Mouse (Mus musculus) embryonic facial prominence, embryonic 12.5 days (tissue): ENCODE data around the gene Dnajb11. TPM values are rescaled to one million over a fixed set of nuclear protein-coding genes. Genes with fewer than 3 reads are reported as not detected.

Experiments used
- ATAC-seq: fragments of 200-750 bp; cut with Nextera tagmentation; 2 replicates; pipeline ENCODE4 v1.8.0; 2017; ENCODE audit not compliant: insufficient number of reproducible peaks, insufficient read depth, low FRiP score, low TSS enrichment
- H3K27ac ChIP-seq: fragments of 300-500 bp; sonication (generic); 2 replicates; pipeline ENCODE4 v1.5.1; 2016; ENCODE audit warnings: mild to moderate bottlenecking
- H3K27me3 ChIP-seq: fragments of 300-500 bp; sonication (generic); 2 replicates; pipeline ENCODE4 v1.6.1; 2016; ENCODE audit warnings: mild to moderate bottlenecking, moderate library complexity
- H3K36me3 ChIP-seq: fragments of 300-500 bp; sonication (generic); 2 replicates; pipeline ENCODE4 v1.6.1; 2016; ENCODE audit warnings: mild to moderate bottlenecking
- H3K4me1 ChIP-seq: fragments of 300-500 bp; sonication (generic); 2 replicates; pipeline ENCODE4 v1.6.1; 2016
- H3K4me2 ChIP-seq: fragments of 300-500 bp; sonication (generic); replicated peaks from 2 replicates; pipeline ENCODE4 v1.6.1; 2016; ENCODE audit warnings: mild to moderate bottlenecking, moderate library complexity
- H3K4me3 ChIP-seq: fragments of 300-500 bp; sonication (generic); 2 replicates; pipeline ENCODE4 v1.5.1; 2016; ENCODE audit warnings: mild to moderate bottlenecking
- H3K9ac ChIP-seq: fragments of 300-500 bp; sonication (generic); 2 replicates; pipeline ENCODE4 v1.6.1; 2016; ENCODE audit warnings: mild to moderate bottlenecking, moderate library complexity
- H3K9me3 ChIP-seq: fragments of 300-500 bp; sonication (generic); 2 replicates; pipeline ENCODE4 v1.6.1; 2016; ENCODE audit warnings: mild to moderate bottlenecking, moderate library complexity
- WGBS: fragments of 180-500 bp; shearing (Covaris S2); methylation state at CpG from one replicate; pipeline ENCODE4 v1.1.7; 2016; 5-methylcytosine and 5-hydroxymethylcytosine counted together
- polyA plus RNA-seq: library from polyadenylated mRNA; unstranded; fragments of >200 nt; fragmentation: Nextera tagmentation; extraction: Ambion mirVana; gene quantifications from 2 replicates; pipeline ENCODE4 v1.2.1, GENCODE M21; 2016

The Dnajb11 gene
- polyA plus RNA-seq, 1 experiment from 2014 or later, result 102 TPM

- no peak for ATAC-seq
- H3K9ac ChIP-seq, result no peak overlapping the region
- no peaks in the 10 kb centered on the region for H3K9me3 ChIP-seq
- no peaks in the 10 kb centered on the region for H3K36me3 ChIP-seq
- H3K4me1 ChIP-seq, result peaks cover 10% of the 10 kb centered on the region
- 0 out of 2 replicates have a peak, but pooled peaks cover 6% of the 10 kb centered on the region for H3K27me3 ChIP-seq
- no peak overlapping the region for H3K4me2 ChIP-seq
- WGBS, result 50% methylated on average over 4 of the region's 4 CpGs
- no peak overlapping the region for H3K27ac ChIP-seq
- no peak overlapping the region for H3K4me3 ChIP-seq
Measured at GRCm38 (mm10) chr16:22885356-22885755, 27.7 kb downstream of the Dnajb11 start.

GRCm38 (mm10) chr16:22886726-22887125 is 29.1 kb downstream of the Dnajb11 start:
- no peak overlapping the region for H3K4me3 ChIP-seq
- no peak overlapping the region for H3K9ac ChIP-seq
- 0 out of 2 replicates have a peak, but pooled peaks cover 6% of the 10 kb centered on the region for H3K27me3 ChIP-seq
- no peak overlapping the region for H3K4me2 ChIP-seq
- no peaks in the 10 kb centered on the region for H3K9me3 ChIP-seq
- H3K27ac ChIP-seq, result no peak overlapping the region
- no peaks in the 10 kb centered on the region for H3K4me1 ChIP-seq
- H3K36me3 ChIP-seq, result no peaks in the 10 kb centered on the region
- 85% methylated on average over 3 of the region's 3 CpGs for WGBS
- ATAC-seq, result no peak

- Histone ChIP-seq H3K9me3 (no peaks in the 10 kb centered on the region), H3K27me3 (0 out of 2 replicates have a peak, but pooled peaks cover 2% of the 10 kb centered on the region), H3K4me3 (no peak overlapping the region), H3K4me2 (no peak overlapping the region), H3K4me1 (no peaks in the 10 kb centered on the region), H3K36me3 (no peaks in the 10 kb centered on the region), H3K27ac (no peak overlapping the region), H3K9ac (no peak overlapping the region)
- WGBS, result 84% methylated on average over 4 of the region's 4 CpGs
- ATAC-seq, result no peak
Measured at GRCm38 (mm10) chr16:22888835-22889234, 31.2 kb downstream of the Dnajb11 start.

GRCm38 (mm10) chr16:22889716-22890115 is 32.1 kb downstream of the Dnajb11 start:
- 89% methylated on average over 8 of the region's 8 CpGs for WGBS
- H3K9me3 ChIP-seq, result no peaks in the 10 kb centered on the region
- no peak overlapping the region for H3K9ac ChIP-seq
- no peak for ATAC-seq
- no peak overlapping the region for H3K4me3 ChIP-seq
- H3K4me2 ChIP-seq, result no peak overlapping the region
- no peaks in the 10 kb centered on the region for H3K27me3 ChIP-seq
- H3K4me1 ChIP-seq, result no peaks in the 10 kb centered on the region
- H3K36me3 ChIP-seq, result no peaks in the 10 kb centered on the region
- H3K27ac ChIP-seq, result no peak overlapping the region

GRCm38 (mm10) chr16:22890683-22891510 is 33.3 kb downstream of the Dnajb11 start, which contains the start of gene Ahsg:
Ahsg (plus strand) TSS chr16:22891277.
- Histone ChIP-seq H3K36me3 (no peaks in the 10 kb centered on the region), H3K27me3 (no peaks in the 10 kb centered on the region), H3K27ac (no peak within 1 kb of the TSS), H3K4me1 (no peaks in the 10 kb centered on the region), H3K4me2 (no peak within 1 kb of the TSS), H3K9me3 (no peaks in the 10 kb centered on the region), H3K4me3 (no peak within 1 kb of the TSS), H3K9ac (no peak within 1 kb of the TSS)
- 82% methylated on average over 11 of the region's 11 CpGs for WGBS
- ATAC-seq, result no peak

- WGBS, result 87% methylated on average over 8 of the region's 8 CpGs
- no peaks in the 10 kb centered on the region for H3K27me3 ChIP-seq
- H3K4me2 ChIP-seq, result no peak overlapping the region
- no peak for ATAC-seq
- no peak overlapping the region for H3K4me3 ChIP-seq
- no peak overlapping the region for H3K9ac ChIP-seq
- no peaks in the 10 kb centered on the region for H3K4me1 ChIP-seq
- no peak overlapping the region for H3K27ac ChIP-seq
- H3K36me3 ChIP-seq, result no peaks in the 10 kb centered on the region
- no peaks in the 10 kb centered on the region for H3K9me3 ChIP-seq
Measured at GRCm38 (mm10) chr16:22891733-22892154, 34.1 kb downstream of the Dnajb11 start.

- no peak for ATAC-seq
- Histone ChIP-seq H3K4me2 (no peak overlapping the region), H3K9me3 (no peaks in the 10 kb centered on the region), H3K27ac (no peak overlapping the region), H3K27me3 (no peaks in the 10 kb centered on the region), H3K4me3 (no peak overlapping the region), H3K36me3 (no peaks in the 10 kb centered on the region), H3K9ac (no peak overlapping the region), H3K4me1 (no peaks in the 10 kb centered on the region)
- WGBS, result 86% methylated on average over 7 of the region's 8 CpGs
Measured at GRCm38 (mm10) chr16:22894095-22894494, 36.5 kb downstream of the Dnajb11 start.

- Histone ChIP-seq H3K4me3 (no peak overlapping the region), H3K27me3 (no peaks in the 10 kb centered on the region)
- ATAC-seq, result no peak
Measured at GRCm38 (mm10) chr16:22896618-22897017, 39.0 kb downstream of the Dnajb11 start.

GRCm38 (mm10) chr16:22899346-22899745 is 41.7 kb downstream of the Dnajb11 start:
- H3K4me2 ChIP-seq, result no peak overlapping the region
- H3K27ac ChIP-seq, result no peak overlapping the region
- H3K4me3 ChIP-seq, result no peak overlapping the region
- H3K9ac ChIP-seq, result no peak overlapping the region
- no peak for ATAC-seq
- 61% methylated on average over 5 of the region's 5 CpGs for WGBS
- H3K4me1 ChIP-seq, result no peaks in the 10 kb centered on the region
- no peaks in the 10 kb centered on the region for H3K27me3 ChIP-seq
- no peaks in the 10 kb centered on the region for H3K36me3 ChIP-seq
- no peaks in the 10 kb centered on the region for H3K9me3 ChIP-seq

More at GRCm38 (mm10) chr16:22896618-22897017, 39.0 kb downstream of the Dnajb11 start:
- Histone ChIP-seq H3K9ac (no peak overlapping the region), H3K9me3 (no peaks in the 10 kb centered on the region), H3K27ac (no peak overlapping the region), H3K4me1 (no peaks in the 10 kb centered on the region), H3K4me2 (no peak overlapping the region), H3K36me3 (no peaks in the 10 kb centered on the region)
- 57% methylated on average over 2 of the region's 2 CpGs for WGBS

GRCm38 (mm10) chr16:22899866-22900570 is 42.4 kb downstream of the Dnajb11 start:
- 78% methylated on average over 10 of the region's 10 CpGs for WGBS
- Histone ChIP-seq H3K27me3 (no peaks in the 10 kb centered on the region), H3K4me2 (no peak overlapping the region), H3K4me3 (no peak overlapping the region), H3K27ac (no peak overlapping the region), H3K9me3 (no peaks in the 10 kb centered on the region), H3K4me1 (no peaks in the 10 kb centered on the region), H3K36me3 (no peaks in the 10 kb centered on the region), H3K9ac (no peak overlapping the region)
- no peak for ATAC-seq

GRCm38 (mm10) chr16:22901326-22901725 is 43.7 kb downstream of the Dnajb11 start:
- Histone ChIP-seq H3K27me3 (no peaks in the 10 kb centered on the region), H3K27ac (no peak overlapping the region), H3K4me3 (no peak overlapping the region), H3K36me3 (no peaks in the 10 kb centered on the region), H3K4me1 (no peaks in the 10 kb centered on the region), H3K9me3 (no peaks in the 10 kb centered on the region), H3K9ac (no peak overlapping the region), H3K4me2 (no peak overlapping the region)
- no peak for ATAC-seq
- 80% methylated on average over 3 of the region's 3 CpGs for WGBS

- Histone ChIP-seq H3K4me2 (no peak overlapping the region), H3K4me1 (no peaks in the 10 kb centered on the region), H3K36me3 (no peaks in the 10 kb centered on the region), H3K9me3 (no peaks in the 10 kb centered on the region), H3K27me3 (no peaks in the 10 kb centered on the region), H3K4me3 (no peak overlapping the region), H3K27ac (no peak overlapping the region), H3K9ac (no peak overlapping the region)
- WGBS, result 86% methylated on average over 6 of the region's 6 CpGs
- ATAC-seq, result no peak
Measured at GRCm38 (mm10) chr16:22909290-22909689, 51.6 kb downstream of the Dnajb11 start.
